Mouse (Mus musculus): ENCODE data around the gene Ccdc85a. TPM values are rescaled to one million over a fixed set of nuclear protein-coding genes. Genes with fewer than 3 reads are reported as not detected.

Ccdc85a gene
- total RNA-seq (2021): 100 to 1,000 TPM; 108 to 116 TPM
- long read RNA-seq, full-length matches to known transcripts: 14 of 34 reads
- long read RNA-seq, partial matches to known transcripts: 7 of 34 reads
- long read RNA-seq, other reads (novel, unspliced or antisense): 13 of 34 reads

DNA sequence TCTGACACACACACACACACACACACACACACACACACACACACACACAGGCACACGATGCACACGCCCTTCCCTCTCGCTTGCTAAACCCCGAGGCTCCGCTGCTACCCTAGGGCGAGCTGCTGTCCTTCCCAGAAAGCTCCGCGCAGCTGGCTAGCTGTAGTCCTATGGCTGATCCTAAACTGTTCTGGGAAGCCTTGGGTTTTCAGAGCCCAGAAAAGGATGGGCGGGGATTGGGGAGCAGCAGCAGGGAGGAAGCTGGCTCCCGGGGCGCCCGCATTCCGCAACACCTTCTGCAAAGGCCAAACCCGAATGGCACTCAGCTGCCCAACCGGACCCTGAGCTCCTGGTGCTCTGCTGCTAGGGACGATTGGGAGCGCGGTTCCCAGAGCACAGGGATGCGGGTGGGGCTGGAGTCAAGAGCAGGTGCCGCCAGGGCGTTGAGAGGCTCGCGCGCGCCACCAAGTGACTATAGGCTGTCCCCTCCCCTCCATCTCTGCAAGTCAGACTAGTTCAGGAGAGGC is at the start of gene Ccdc85a:
Ccdc85a (minus strand) TSS at position 414 of the 524 bp plus-strand sequence.
- peak; percentile 94 to 96 for DNase-seq (ENCODE audit: low spot score in 2 of 2)

DNA sequence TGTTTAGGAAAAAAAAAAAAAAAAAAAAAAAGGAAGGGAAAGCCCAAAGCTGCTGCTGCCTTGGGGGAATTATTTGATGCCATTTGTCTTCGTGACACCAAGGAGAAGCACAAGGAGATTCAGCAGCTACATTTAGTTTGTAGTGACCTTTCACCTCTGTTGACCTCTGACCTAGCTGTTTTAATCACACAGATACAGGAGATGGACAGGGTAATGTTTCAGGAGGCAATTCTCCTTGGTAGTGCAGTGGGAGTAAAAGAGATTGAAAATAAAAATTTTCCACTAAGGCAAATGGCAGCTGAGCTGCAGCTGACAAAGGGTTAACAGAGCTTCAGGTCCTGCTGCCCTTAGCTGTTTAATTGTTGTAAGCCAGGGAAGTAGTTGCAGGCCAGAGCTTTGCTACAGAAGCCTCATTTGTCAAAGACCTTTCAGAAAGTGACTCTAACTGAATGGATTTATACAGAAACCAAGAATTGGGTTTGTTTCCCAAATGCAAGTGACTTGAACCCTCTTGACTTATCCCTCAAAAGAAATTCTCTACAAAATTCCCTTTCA is 49.5 kb upstream of the Ccdc85a start:
- no peak for DNase-seq (ENCODE audit: low spot score in 2 of 2)

DNA sequence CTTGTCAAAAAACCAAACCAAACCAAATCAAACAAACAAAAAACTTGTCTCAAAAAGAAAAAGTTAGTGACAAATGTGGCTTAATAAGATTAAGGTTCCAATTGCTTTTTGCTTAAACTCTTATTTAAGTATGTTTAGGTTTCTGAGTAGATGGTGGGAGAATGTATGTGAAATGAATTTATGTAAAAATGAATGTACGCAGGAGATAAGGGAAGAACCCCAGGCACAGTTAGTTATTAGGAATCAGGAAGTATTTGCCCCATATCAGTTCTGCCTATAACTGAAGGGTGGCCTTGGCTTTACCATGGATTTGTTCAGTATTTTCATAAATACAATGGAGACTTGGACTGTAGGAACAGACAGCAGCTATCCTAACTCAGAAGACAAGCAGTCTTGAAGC is 49.0 kb upstream of the Ccdc85a start:
- DNase-seq (ENCODE audit: low spot score in 2 of 2): no peak

DNA sequence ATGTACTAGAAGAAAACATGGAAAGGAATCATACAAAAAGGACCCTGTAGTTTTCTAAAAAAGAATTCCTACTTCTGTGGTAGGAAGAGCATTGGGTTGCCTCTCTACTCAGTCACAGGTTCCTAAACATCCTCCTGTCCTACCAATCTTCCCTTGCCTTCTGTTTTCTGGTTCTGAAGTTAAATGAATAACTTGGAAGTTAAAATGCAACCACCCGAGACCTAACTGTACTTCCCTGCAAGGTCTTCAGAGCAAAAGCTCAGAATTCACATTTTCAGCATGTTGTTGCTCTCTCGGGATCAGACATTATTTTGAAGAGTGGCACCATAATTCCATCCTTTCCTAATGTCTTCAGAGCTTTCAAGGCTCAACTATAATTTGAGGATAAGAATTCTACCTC is 46.6 kb upstream of the Ccdc85a start:
- DNase-seq (ENCODE audit: low spot score in 2 of 2): no peak

DNA sequence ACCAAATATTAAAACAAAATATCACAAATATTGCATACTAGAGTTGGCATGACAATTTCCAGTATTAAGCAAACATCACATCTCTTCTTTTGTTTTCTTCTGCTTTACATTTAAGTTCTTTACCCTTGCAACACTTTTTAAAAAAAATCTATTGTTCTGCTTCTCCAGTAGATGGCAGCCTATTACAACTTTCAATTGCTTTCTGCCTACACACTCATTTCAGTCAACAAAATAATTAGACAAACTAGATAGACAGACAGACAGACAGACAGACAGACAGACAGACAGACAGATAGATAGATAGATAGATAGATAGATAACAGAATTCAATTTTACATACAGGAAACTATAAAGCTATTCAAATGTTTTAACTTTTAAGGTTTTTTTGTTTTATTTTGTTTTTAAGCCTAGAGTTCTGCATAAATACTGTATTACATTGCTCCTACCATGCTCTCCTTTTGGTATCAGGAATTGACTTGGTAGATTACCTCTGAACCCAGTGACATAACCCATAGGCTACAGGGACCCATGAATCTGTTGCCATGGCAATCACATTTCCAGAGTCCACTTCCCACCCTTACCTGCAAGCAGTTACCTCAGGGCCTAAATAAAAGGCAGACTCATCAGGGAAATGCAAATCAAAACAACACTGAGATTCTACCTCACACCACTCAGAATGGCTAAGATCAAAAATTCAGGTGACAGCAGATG is 26.8 kb upstream of the Ccdc85a start:
- DNase-seq (ENCODE audit: low spot score in 2 of 2): no peak

DNA sequence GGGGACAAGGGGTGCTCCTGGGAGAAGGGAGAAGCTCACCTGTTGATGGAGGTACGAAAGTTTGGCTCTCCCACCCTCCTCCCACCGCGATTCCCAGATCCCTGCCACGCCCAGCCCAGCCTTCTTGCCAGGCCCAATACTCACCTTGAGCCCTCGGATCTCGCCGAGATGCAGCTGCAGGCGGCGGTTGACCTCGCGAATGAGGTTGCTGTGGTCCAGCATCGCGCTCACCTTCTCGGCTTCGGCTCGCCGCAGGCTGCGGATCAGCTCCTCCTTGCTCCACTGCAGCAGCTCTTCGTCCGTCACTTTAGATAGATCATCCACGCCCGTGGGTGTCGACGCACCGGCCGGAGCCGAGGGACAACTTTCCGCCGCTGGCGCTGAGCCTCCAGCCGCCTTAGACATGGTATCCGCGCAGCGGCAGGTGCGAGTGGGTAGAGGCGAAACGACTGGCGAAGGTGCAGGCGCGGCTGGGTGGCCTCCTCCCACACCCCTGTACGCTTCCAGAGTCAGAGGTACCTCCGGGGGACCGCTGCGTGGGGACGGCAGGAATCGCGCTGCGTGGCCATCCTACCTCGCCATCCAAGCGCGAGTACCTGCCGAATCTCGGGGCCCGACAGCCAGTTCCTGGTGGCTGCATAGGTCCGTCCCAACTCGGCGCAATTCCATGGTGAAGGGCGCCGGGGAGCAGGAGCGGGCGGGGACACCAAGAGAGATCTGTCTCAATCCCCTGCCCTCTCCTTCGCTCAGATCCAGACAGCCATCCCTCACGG is 800 bp downstream of the Ccdc85a start:
- no peak for DNase-seq (ENCODE audit: low spot score in 2 of 2)

DNA sequence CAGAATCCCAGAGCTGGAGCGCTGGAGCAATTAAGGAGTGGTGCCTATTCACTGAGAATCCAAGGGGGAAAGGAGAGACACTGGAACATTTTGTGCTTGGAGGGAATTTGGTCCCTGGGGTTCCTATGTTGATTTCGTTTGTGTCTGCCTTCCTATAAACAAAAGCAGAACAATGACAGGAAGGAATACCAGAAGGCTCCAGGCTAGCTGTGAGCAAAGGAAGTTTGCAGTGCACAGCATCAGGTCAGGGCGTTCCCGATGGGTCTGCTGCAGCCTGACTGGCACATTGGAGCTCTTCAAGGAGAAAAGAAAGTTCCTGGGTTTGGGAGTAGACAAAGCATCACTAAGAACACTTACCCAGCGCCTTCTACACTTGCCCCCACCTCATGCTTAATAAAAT is 1.9 kb downstream of the Ccdc85a start:
- no peak for DNase-seq (ENCODE audit: low spot score in 2 of 2)

DNA sequence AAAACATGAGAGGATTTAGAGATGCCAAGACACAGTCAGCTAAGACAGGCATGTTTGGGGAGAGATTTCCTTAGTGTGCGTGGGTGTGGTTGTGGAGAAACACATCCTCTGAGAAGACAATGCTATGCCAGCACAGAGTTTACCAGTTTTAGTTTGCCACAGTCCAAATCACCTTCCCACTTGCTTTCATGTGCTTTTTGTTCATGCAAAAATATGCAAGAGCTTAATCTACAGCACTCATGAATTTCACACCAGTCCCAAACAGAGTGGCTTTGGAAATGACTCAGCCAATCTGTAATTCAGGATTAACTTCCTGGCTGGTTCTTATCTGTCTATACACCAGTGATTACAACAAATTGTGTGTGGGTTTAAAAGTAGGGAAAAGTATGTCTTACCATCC is 11.7 kb downstream of the Ccdc85a start:
- no peak for DNase-seq (ENCODE audit: low spot score in 2 of 2)

DNA sequence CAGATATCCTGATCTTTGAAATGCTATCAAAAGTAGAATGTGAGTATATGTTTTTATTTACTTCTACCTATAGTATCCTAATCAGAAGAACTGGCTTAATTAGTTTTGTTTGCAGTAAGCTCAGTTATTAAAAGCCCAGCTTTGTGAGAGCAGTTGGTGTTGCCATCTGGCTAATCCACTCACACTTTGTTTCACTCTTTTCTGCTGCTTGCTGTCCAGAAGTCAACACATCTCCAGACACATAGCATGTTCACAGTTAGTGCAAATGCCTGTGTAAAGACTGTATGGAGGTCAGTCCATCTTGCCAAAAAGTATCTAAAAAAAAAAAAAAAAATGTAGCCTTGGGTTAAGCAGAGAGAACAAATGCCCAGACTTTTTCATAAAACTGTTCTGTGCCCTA is 27.7 kb downstream of the Ccdc85a start:
- no peak for DNase-seq (ENCODE audit: low spot score in 2 of 2)

DNA sequence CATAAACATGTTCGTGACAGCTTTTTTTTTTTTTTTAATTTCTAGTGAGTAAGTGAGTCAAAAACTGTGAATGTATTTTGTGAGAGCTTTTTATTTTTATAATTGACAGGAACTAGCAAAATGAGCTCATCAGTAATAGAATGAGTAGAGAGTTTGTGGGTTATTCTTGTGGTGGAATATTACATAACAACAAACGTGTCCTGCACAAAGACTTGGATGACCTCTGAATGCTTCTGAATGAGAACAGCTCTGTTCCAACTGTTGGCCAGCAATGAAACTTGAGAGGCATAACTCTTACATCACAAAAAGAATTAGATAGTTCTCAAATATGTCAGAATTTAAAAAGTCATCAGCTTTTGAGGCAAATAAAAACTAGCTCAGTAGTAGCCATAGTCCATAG is 40.7 kb downstream of the Ccdc85a start:
- DNase-seq (ENCODE audit: low spot score in 2 of 2): no peak

DNA sequence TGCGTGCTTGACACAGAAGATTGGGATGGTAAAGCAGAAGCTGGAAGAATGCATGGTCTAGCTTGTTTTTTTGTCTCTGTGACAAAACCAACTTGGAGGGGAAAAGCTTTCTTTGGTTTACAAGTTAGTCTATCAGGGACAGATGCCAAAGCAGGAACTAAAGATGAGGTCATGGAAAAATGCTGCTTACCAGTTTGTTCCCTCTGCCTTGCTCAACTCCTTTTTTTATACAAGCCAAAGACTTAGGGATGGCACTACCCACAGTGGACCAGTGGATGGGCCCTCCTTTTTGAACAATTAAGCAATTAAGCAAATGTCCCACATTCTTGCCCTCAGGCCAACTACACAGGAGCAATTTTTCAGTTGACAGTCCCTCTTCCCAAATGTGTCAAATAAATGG is 42.8 kb downstream of the Ccdc85a start:
- DNase-seq (ENCODE audit: low spot score in 2 of 2): no peak

DNA sequence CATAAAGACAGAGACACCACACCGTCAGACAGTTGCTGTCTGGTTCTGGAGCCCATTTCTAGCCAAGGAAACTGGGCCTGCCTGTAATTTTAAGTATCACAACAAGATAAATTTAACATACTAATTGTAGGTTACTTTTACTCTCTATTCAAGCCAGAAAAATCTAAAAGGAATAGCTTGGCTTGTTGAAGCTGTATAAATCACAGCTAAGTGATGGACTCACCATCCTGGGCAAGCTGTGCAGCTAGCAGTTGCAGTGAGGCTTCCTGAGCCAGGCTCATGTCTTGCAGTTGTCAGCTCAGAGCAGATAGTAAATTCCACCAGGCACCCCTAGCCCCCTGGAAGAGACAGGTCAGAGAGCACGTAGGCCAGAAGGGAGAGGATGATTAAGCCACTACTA is 50.8 kb downstream of the Ccdc85a start:
- no peak for DNase-seq (ENCODE audit: low spot score in 2 of 2)

DNA sequence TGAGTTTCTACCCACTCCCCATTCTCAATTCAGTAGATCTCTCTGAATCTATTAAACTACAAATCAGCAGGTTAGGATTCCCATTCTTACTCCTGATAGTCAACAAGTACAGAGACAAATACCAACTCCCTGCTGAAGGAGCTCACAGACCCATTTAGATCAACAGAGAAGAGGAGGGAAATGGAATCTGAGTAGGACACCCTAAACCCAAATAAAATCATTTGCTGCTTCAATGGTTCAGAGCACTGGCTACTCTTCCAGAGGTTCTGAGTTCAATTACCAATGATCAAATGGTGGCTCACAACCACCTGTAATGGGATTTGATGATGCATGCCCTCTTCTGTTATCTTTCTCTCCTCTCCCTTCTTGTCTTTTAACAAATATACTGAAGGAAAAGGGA is 82.9 kb downstream of the Ccdc85a start:
- DNase-seq (ENCODE audit: low spot score in 2 of 2): no peak

DNA sequence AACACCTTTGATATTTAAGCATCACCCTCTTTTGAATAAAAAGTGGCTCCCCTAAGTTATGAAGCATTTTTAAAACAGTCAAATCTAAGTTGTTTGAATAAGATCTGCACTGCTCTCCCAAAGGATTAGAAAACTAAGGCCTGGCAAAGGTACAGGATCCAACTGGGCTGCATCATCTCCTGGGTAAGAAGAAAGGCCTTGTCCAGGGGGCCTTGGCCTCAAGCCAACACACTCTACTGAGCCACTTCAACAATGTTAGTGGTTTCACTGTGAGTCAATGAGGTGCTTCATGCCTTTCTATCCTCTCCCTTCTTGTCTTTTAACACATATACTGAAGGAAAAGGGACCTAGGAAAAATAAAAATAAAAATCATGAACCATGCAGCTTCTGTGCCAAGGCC is 87.1 kb downstream of the Ccdc85a start:
- DNase-seq (ENCODE audit: low spot score in 2 of 2): no peak

DNA sequence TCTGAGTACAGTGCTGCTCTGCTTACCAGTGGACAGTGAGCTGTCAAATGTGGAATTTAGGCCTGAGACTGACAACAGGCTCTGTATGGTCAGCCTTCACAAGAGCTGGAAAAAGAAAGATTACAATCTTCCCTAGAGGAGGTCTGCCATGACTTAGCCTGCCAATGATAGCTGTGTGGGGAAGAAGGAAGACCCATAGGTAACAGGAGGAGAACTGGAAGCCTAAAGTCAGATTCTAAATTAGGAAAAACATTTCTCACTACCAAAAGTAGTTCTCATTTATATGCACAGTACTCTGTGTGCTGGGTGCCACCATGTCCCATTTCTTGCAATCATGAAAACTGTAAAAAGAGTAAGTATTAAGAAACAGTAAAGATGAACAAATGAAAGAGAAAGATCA is 90.8 kb downstream of the Ccdc85a start:
- no peak for DNase-seq (ENCODE audit: low spot score in 2 of 2)

DNA sequence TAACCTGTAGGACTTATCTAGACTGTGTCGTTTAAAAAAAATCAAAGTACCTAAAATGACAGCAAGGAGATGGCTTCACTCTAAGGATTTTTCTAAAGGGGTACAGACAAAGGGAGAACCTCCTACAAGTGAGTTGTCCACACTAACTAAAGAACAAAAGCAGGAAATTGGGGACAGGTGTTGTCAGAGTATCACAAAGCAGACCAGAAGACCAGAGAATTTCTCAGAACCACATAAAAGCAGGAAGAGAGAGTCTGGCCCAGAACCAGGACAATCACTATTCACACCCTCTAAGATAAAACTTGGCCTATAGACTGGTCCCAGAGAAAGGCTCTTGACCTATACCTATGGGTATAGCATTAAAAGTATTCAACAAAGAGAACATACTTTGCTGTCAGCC is 92.8 kb downstream of the Ccdc85a start:
- no peak for DNase-seq (ENCODE audit: low spot score in 2 of 2)

DNA sequence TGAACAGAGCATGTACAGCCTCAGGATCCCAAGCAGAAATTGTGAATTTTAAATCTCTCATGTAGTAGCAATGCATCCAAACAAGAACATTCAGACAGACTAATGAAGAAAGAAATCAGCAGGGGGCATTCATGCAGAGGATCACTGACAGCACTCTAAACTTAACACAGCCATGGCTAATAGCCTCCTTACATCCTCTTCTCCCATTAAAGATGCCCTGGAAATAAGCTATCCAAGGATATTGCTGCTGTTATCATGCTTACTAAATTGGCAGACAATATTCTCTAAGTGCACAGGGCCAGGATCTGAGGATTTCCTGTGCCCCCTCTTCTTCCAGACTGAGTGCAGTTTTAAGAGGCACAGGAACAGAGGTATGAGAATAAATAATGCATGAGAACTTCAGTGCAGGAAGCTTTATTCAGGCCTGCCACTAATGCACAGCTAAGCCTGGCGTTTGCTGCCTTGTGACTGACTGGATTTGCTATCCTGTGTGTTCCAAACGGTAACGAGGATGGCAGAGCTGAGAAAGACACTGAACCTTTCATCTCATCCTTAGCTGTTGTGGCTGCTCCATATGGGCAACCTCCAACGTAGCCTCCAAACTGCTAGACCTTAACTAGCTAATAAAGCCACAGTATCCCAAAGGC is 99.9 kb downstream of the Ccdc85a start:
- no peak for DNase-seq (ENCODE audit: low spot score in 2 of 2)

DNA sequence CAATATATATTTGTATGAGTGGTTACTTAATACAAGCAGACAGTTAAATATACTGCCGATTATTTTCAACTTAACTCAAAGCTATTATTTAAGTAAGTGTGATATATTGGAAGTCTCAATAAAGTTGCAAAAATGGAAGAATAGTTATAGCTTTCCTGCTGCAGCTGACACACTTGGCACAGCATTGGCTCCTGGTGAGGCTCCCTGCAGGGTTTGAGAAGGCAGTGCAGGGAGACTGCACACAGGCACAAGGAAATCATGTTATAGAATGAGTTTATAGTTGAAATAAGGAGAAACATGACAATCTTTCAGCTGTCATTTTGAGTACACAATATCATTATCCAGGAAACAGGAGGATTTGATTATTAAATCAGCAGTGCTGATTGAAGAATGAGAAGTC is 107.0 kb downstream of the Ccdc85a start:
- DNase-seq (ENCODE audit: low spot score in 2 of 2): no peak

DNA sequence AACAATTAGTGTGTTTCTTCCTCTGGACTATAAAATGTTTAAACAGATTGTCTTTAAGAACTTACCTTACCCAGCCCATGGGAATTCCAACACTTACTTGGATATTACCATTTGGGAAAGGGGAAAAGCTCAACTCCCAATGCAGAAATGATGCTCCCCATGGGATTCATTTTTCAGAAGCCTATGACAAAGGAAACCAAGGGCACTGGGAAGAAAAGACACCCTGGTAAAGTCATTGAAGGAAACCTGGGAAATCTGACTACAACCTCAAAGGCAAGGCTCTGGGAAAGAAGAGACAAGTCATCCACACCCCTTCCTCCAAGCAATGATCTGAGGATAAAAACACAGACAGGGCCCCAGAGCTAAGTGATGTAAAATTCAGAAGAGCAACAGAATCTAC is 118.4 kb downstream of the Ccdc85a start:
- no peak for DNase-seq (ENCODE audit: low spot score in 2 of 2)

DNA sequence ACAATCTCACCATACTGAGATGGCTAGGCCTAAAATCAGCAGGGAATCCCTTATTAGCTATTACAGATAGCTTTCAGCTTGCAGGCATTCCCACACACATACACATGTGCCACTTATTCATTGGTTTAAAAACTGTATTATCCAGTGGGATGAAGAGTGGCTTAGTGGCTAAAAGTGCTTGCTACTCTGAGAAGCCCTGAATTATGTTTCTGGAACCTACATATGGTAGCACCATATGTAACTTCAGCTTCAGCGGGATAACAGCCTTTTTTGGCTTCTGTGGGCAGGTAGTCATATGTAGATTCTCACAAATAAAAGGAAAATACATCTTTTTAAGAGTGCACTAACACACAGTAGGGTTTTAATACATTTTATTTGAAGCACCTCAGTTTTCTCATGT is 119.2 kb downstream of the Ccdc85a start:
- DNase-seq (ENCODE audit: low spot score in 2 of 2): no peak

DNA sequence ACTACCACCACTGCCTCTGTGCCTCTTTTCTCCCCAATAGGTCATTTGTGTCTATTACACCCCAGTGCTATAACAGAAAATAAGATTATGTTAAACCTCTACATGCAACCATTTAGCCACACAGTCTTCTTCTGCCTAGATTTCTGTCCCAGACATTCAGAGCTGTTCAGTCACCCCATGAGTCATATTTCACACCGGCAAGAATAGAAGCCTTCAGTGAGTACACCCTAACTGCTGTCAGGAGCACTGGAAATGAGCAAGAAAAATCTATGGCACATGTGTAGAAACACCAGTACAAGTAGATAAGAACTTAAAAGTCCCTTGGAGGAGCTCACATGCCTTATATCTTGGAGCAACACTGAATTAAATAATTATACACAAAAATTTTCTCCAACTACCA is 125.0 kb downstream of the Ccdc85a start:
- DNase-seq (ENCODE audit: low spot score in 2 of 2): no peak

DNA sequence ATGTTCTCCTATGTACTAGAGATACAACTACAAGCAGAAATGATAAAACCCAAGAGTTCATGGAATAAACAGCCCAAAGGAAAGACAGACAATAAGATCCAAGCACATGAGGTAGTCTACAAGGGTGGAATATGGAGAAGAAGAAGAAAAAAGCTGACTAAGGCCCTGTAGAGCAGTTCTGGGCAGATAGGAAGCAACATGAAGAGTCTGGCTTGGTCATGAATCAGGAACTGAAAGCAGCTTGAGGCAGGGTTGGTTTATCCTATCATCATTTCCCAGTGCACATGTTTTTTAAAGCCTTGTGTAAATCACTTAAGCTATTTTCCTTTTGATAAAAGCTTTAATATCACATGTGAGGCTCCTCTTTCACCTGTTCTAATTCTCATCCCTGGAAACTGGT is 144.2 kb downstream of the Ccdc85a start:
- DNase-seq (ENCODE audit: low spot score in 2 of 2): no peak
